Mouse (Mus musculus) megakaryocyte, embryonic 14.5 days (primary cell): Measurements from ENCODE around the gene Ccdc97.

ENCODE experiments used
- FLI1 ChIP-seq: IDR thresholded peaks from 2 replicates; pipeline ENCODE4 v1.6.1; 2012; ENCODE audit warnings: low read length, inconsistent platforms, mixed read lengths
- GATA1 ChIP-seq: IDR thresholded peaks from 3 replicates; pipeline ENCODE4 v1.6.1; 2012; ENCODE audit warnings: mixed read lengths, low read length, inconsistent platforms, borderline replicate concordance

- no peak for TF ChIP-seq GATA1
- no peak for TF ChIP-seq FLI1
Measured at GRCm38 (mm10) chr7:25704716-25705364, 14.0 kb downstream of the Ccdc97 start.
